Mouse (Mus musculus) MEL (cell line): ENCODE measurements around the gene Copz2. TPM values are rescaled to one million over a fixed set of nuclear protein-coding genes. Genes with fewer than 3 reads are reported as not detected.
A peak's percentile ranks its signal among the peaks of the same experiment; 100 is the strongest.

Experiments
- DNase-seq: peaks from one replicate; pipeline ENCODE4 v3.0.0; 2011; ENCODE audit warnings: low read depth, low spot score
- H3K27ac ChIP-seq: 2 replicates; pipeline ENCODE4 v1.5.1; 2012; ENCODE audit warnings: low read depth, mild to moderate bottlenecking, control low read depth, low read length, moderate library complexity; ENCODE audit not compliant: control insufficient read depth
- H3K27me3 ChIP-seq, 2 experiments: fragments of 150-350 bp in 1 of 2; sonication (generic) in 1 of 2; 2 replicates each; pipeline ENCODE4 v1.6.1; 2012; ENCODE audit warnings: low read length in 2 of 2, mild to moderate bottlenecking in 2 of 2, improper control_type of control experiment in 1 of 2, moderate library complexity in 1 of 2; ENCODE audit not compliant: insufficient read depth in 2 of 2, control insufficient read depth in 1 of 2
- H3K36me3 ChIP-seq, 2 experiments: 2 replicates each; pipeline ENCODE4 v1.6.1; 2012 to 2014; ENCODE audit warnings: low read length in 2 of 2, improper control_type of control experiment in 1 of 2, inconsistent platforms in 1 of 2, mild to moderate bottlenecking in 1 of 2; ENCODE audit not compliant: insufficient read depth in 2 of 2, control insufficient read depth in 1 of 2
- H3K4me1 ChIP-seq, 2 experiments: fragments of 150-350 bp in 1 of 2; sonication (generic) in 1 of 2; 2 replicates each; pipeline ENCODE4 v1.6.1; 2012; ENCODE audit warnings: low read length in 2 of 2, improper control_type of control experiment in 1 of 2, mild to moderate bottlenecking in 1 of 2; ENCODE audit not compliant: insufficient read depth in 2 of 2, control insufficient read depth in 1 of 2
- H3K4me3 ChIP-seq, 2 experiments: fragments of 150-350 bp in 1 of 2; sonication (generic) in 1 of 2; 2 replicates each; pipeline ENCODE4 v1.5.1; 2012; ENCODE audit warnings: low read depth in 2 of 2, low read length in 2 of 2, mild to moderate bottlenecking in 2 of 2, moderate library complexity in 2 of 2, control low read depth in 1 of 2, improper control_type of control experiment in 1 of 2; ENCODE audit not compliant: control insufficient read depth in 1 of 2, insufficient read depth in 1 of 2
- H3K79me2 ChIP-seq: 2 replicates; pipeline ENCODE4 v1.6.1; 2012; ENCODE audit warnings: mild to moderate bottlenecking, low read length, moderate library complexity; ENCODE audit not compliant: control insufficient read depth, poor library complexity, insufficient read depth
- H3K9ac ChIP-seq: 2 replicates; pipeline ENCODE4 v1.6.1; 2012; ENCODE audit warnings: low read depth, mild to moderate bottlenecking, control low read depth, low read length, moderate library complexity; ENCODE audit not compliant: control insufficient read depth, poor library complexity, severe bottlenecking
- H3K9me3 ChIP-seq: fragments of 150-350 bp; sonication (generic); replicated peaks from 2 replicates; pipeline ENCODE4 v1.6.1; 2012; ENCODE audit warnings: mild to moderate bottlenecking, low read length, improper control_type of control experiment, moderate library complexity; ENCODE audit not compliant: insufficient read depth
- CHD1 ChIP-seq: IDR thresholded peaks from 2 replicates; pipeline ENCODE4 v1.6.1; 2012; ENCODE audit warnings: low read depth, mild to moderate bottlenecking, inconsistent platforms, low read length, improper control_type of control experiment
- E2F4 ChIP-seq: IDR thresholded peaks from 2 replicates; pipeline ENCODE4 v1.6.1; 2011; ENCODE audit warnings: low read depth, low read length, improper control_type of control experiment, borderline replicate concordance
- ETS1 ChIP-seq: IDR thresholded peaks from 2 replicates; pipeline ENCODE4 v1.6.1; 2012; ENCODE audit warnings: low read depth, mild to moderate bottlenecking, inconsistent platforms, low read length, improper control_type of control experiment, moderate library complexity
- HCFC1 ChIP-seq: IDR thresholded peaks from 2 replicates; pipeline ENCODE4 v1.6.1; 2012; ENCODE audit warnings: low read depth, mild to moderate bottlenecking, inconsistent platforms, low read length, improper control_type of control experiment, moderate library complexity
- KAT2A ChIP-seq: conservative IDR thresholded peaks from 2 replicates; pipeline ENCODE4 v1.6.1; 2012; ENCODE audit warnings: low read depth, low read length, improper control_type of control experiment, inconsistent platforms
- MAZ ChIP-seq: IDR thresholded peaks from 2 replicates; pipeline ENCODE4 v1.6.1; 2012; ENCODE audit warnings: low read depth, mild to moderate bottlenecking, inconsistent platforms, low read length, improper control_type of control experiment
- MXI1 ChIP-seq: IDR thresholded peaks from 2 replicates; pipeline ENCODE4 v1.6.1; 2011; ENCODE audit warnings: mild to moderate bottlenecking, low read depth, low read length, improper control_type of control experiment
- MYB ChIP-seq: IDR thresholded peaks from 2 replicates; pipeline ENCODE4 v1.6.1; 2011; ENCODE audit warnings: mild to moderate bottlenecking, low read depth, low read length, improper control_type of control experiment
- POLR2A ChIP-seq, 2 experiments: IDR thresholded peaks; 2 replicates each; pipeline ENCODE4 v1.6.1; 2011 to 2012; ENCODE audit warnings: low read length in 2 of 2, mild to moderate bottlenecking in 2 of 2, control low read depth in 1 of 2, improper control_type of control experiment in 1 of 2, low read depth in 1 of 2, moderate library complexity in 1 of 2; ENCODE audit not compliant: control insufficient read depth in 1 of 2, insufficient read depth in 1 of 2, poor library complexity in 1 of 2
- POLR2AphosphoS2 ChIP-seq: IDR thresholded peaks from 2 replicates; pipeline ENCODE4 v1.6.1; 2011; ENCODE audit warnings: low read length, improper control_type of control experiment
- POLR2AphosphoS5 ChIP-seq: IDR thresholded peaks from 2 replicates; pipeline ENCODE4 v1.6.1; 2012; ENCODE audit warnings: low read depth, borderline replicate concordance, mild to moderate bottlenecking, inconsistent platforms, low read length, moderate library complexity, mixed read lengths
- RAD21 ChIP-seq: IDR thresholded peaks from 2 replicates; pipeline ENCODE4 v1.6.1; 2011; ENCODE audit warnings: mild to moderate bottlenecking, low read depth, low read length, improper control_type of control experiment
- RCOR1 ChIP-seq: IDR thresholded peaks from 2 replicates; pipeline ENCODE4 v1.6.1; 2012; ENCODE audit warnings: low read depth, mild to moderate bottlenecking, inconsistent platforms, low read length, improper control_type of control experiment
- TAL1 ChIP-seq: IDR thresholded peaks from 2 replicates; pipeline ENCODE4 v1.6.1; 2012; ENCODE audit warnings: mild to moderate bottlenecking, inconsistent platforms, low read length, moderate library complexity, mixed read lengths
- TCF12 ChIP-seq: IDR thresholded peaks from 2 replicates; pipeline ENCODE4 v1.6.1; 2014; ENCODE audit warnings: low read depth, mild to moderate bottlenecking, inconsistent platforms, low read length, improper control_type of control experiment, moderate library complexity
- UBTF ChIP-seq: IDR thresholded peaks from 2 replicates; pipeline ENCODE4 v1.6.1; 2012; ENCODE audit warnings: low read depth, mild to moderate bottlenecking, inconsistent platforms, low read length, improper control_type of control experiment, moderate library complexity, borderline replicate concordance; ENCODE audit not compliant: insufficient read depth
- USF1 ChIP-seq: IDR thresholded peaks from 2 replicates; pipeline ENCODE4 v1.6.1; 2014; ENCODE audit warnings: low read depth, mild to moderate bottlenecking, inconsistent platforms, low read length, improper control_type of control experiment, moderate library complexity
- ZC3H11A ChIP-seq: IDR thresholded peaks from 2 replicates; pipeline ENCODE4 v1.6.1; 2012; ENCODE audit warnings: low read depth, mild to moderate bottlenecking, inconsistent platforms, low read length, improper control_type of control experiment
- ZKSCAN1 ChIP-seq: IDR thresholded peaks from 2 replicates; pipeline ENCODE4 v1.6.1; 2012; ENCODE audit warnings: low read depth, mild to moderate bottlenecking, inconsistent platforms, low read length, improper control_type of control experiment, moderate library complexity
- ZMIZ1 ChIP-seq: IDR thresholded peaks from 2 replicates; pipeline ENCODE4 v1.6.1; 2012; ENCODE audit warnings: low read depth, mild to moderate bottlenecking, inconsistent platforms, low read length, improper control_type of control experiment, moderate library complexity
- ZNF384 ChIP-seq: IDR thresholded peaks from 2 replicates; pipeline ENCODE4 v1.6.1; 2012; ENCODE audit warnings: low read depth, mild to moderate bottlenecking, inconsistent platforms, low read length, improper control_type of control experiment
- polyA plus RNA-seq, 2 experiments: library from polyadenylated mRNA; stranded (reverse) in 1 of 2; unstranded in 1 of 2; fragments of >175 nt in 1 of 2; fragments of >200 nt in 1 of 2; gene quantifications; 2 replicates each; pipeline versions ENCODE4 v1.2.1 to v1.2.4; 2012; ENCODE audit warnings: low replicate concordance in 2 of 2, low read depth in 1 of 2; ENCODE audit not compliant: insufficient read length in 2 of 2, insufficient read depth in 1 of 2, missing spikeins in 1 of 2
- total RNA-seq: library from RNA; depleted of rRNA; stranded (reverse); fragments of 300-350 nt; gene quantifications from 2 replicates; pipeline ENCODE4 v1.2.3, GENCODE M21; 2012

The Copz2 gene
- total and polyA plus RNA-seq, 3 experiments: 2.1 to 6.3 TPM; not detected in 1

GRCm38 (mm10) chr11:96902639-96903635, 53.3 kb downstream of the Copz2 start:
- H3K9ac ChIP-seq: no peak overlapping the region
- no peak for DNase-seq
- H3K27ac ChIP-seq: no peak overlapping the region

GRCm38 (mm10) chr11:96906431-96907161, 56.9 kb downstream of the Copz2 start:
- Histone ChIP-seq H3K79me2 (no peaks in the 10 kb centered on the region), H3K4me1 (no peaks in the 10 kb centered on the region), H3K4me3 (no peak overlapping the region), H3K27me3 (0 out of 4 replicates have a peak, but pooled peaks cover 0 to 2% of the 10 kb centered on the region in 2 experiments), H3K9me3 (no peaks in the 10 kb centered on the region), H3K9ac (no peak overlapping the region), H3K27ac (no peak overlapping the region), H3K36me3 (no peaks in the 10 kb centered on the region; a peak in 1 of 4 replicates)
- no peak for DNase-seq
- TF ChIP-seq TCF12: no peak
- TF ChIP-seq POLR2AphosphoS2: peak; percentile 53; the same call in 1 of the 2 replicates
- TF ChIP-seq MYB: no peak
- no peak for TF ChIP-seq HCFC1
- TF ChIP-seq, all 39 proteins: peak for 1

More at GRCm38 (mm10) chr11:96902639-96903635, 53.3 kb downstream of the Copz2 start:
- Histone ChIP-seq H3K4me1 (no peaks in the 10 kb centered on the region), H3K27me3 (peaks cover 2 to 6% of the 10 kb centered on the region in 2 experiments), H3K36me3 (no peaks in the 10 kb centered on the region; a peak in 1 of 4 replicates), H3K79me2 (no peaks in the 10 kb centered on the region), H3K9me3 (no peaks in the 10 kb centered on the region), H3K4me3 (no peak overlapping the region)
- TF ChIP-seq RAD21: no peak
- no peak for TF ChIP-seq ZNF384
- TF ChIP-seq POLR2AphosphoS2: no peak
- TF ChIP-seq CHD1: no peak
- TF ChIP-seq TAL1: no peak
- no peak for TF ChIP-seq ZMIZ1
- no peak for TF ChIP-seq POLR2A (IDR thresholded peaks at IDR 0.05; ENCODE audit: control insufficient read depth in 1 of 2, insufficient read depth in 1 of 2, low read depth in 1 of 2, low read length in 2 of 2, poor library complexity in 1 of 2)
- TF ChIP-seq RCOR1: no peak
- TF ChIP-seq ZKSCAN1: no peak
- TF ChIP-seq ETS1: no peak
- no peak for TF ChIP-seq USF1
- TF ChIP-seq KAT2A: no peak
- no peak for TF ChIP-seq UBTF
- no peak for TF ChIP-seq ZC3H11A
- no peak for TF ChIP-seq E2F4
- TF ChIP-seq MAZ: no peak
- TF ChIP-seq MXI1: no peak
- no peak for TF ChIP-seq POLR2AphosphoS5
- no peak for TF ChIP-seq HCFC1
- TF ChIP-seq TCF12: no peak
